Mouse (Mus musculus): ENCODE results near the gene 1700022I11Rik. TPM values are rescaled to one million over a fixed set of nuclear protein-coding genes. Genes with fewer than 3 reads are reported as not detected.
"Not testable (repeated sequence)": the region's sequence is repeated elsewhere in the genome, so short reads cannot be mapped to it uniquely, and the experiment has no call there.

1700022I11Rik gene
- total and polyA plus RNA-seq, 2 experiments from 2014 or later, result 0.41 TPM; not detected in 1

DNA sequence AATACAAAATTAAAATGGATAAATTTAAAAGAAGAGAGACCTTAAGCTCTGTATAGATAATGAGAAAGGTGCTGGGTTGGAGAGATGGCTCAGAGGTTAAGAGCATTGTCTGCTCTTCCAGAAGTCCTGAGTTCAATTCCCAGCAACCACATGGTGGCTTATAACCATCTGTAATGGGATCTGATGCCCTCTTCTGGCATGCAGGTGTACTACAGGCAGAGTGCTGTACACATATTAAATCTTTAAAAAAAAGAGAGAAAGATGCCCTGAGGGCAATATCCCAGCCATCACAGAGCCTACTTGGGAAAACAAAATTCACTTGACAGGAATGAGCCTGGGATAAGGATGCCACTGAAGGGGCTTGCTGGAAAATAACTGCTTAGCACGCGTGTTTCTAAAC is 5.9 kb upstream of the 1700022I11Rik start:
- Histone ChIP-seq H3K9ac (replicated peaks; ENCODE audit: low read depth, low read length) (no peak overlapping the region), H3K9me3 (replicated peaks; ENCODE audit: control insufficient read depth, low read length) (no peaks in the 10 kb centered on the region), H3K4me2 (ENCODE audit: low read depth, low read length) (no peak overlapping the region), H3K36me3 (replicated peaks; ENCODE audit: control insufficient read depth, insufficient read depth, low read length) (no peaks in the 10 kb centered on the region), H3K4me3 (ENCODE audit: low read depth, low read length) (no peak overlapping the region), H3K27ac (ENCODE audit: low read depth) (no peak overlapping the region), H3K27me3 (ENCODE audit: control insufficient read depth, insufficient read depth, low read length) (no peaks in the 10 kb centered on the region), H3K4me1 (ENCODE audit: control insufficient read depth, insufficient read depth) (peaks cover 11% of the 10 kb centered on the region; the same call in 1 of the 2 replicates)
- TF ChIP-seq EP300 (IDR thresholded peaks at IDR 0.05; ENCODE audit: low read depth) (no peak), CTCF (IDR thresholded peaks at IDR 0.05; ENCODE audit: low read depth) (peak; percentile 12; the same call in 1 of the 2 replicates)
- WGBS, result 43% methylated on average over 2 of the region's 2 CpGs
- DNase-seq (ENCODE audit: low spot score) (no peak), ATAC-seq (ENCODE audit: insufficient read depth, low read depth) (no peak)

DNA sequence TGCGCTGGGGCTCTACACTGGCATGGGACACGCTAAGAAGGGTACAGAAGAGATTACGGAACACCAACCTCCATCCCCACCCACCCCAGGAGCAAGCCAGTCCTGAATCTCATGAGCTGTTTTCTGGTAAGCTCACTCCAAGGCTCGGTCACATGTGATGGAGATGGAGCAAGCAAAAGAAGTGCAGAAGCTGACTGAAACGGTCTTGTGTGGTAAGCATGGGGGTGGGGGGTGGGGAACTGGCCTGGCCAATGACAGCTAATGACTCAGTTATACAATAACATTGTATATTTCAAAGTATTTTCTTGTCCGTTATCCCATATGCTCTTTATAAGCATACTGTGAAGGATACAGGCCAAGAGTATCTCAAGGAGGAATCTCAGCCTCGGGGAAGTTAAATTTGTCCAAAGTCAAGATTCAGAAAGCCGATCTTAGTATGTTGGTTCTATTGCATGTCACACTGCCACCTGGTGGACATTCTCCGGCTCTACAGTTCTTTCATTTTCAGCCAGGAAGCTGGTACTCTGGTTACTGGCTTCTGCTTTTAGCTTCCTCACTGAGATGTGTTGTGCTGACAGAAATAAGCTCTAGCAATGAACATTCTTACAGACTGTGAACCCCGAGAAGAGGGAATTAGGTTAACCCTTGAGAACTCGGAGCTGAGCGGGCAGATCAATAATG is 4.2 kb upstream of the 1700022I11Rik start:
- DNase-seq (ENCODE audit: low spot score), result peak; percentile 63
- ATAC-seq (ENCODE audit: insufficient read depth, low read depth), result peak; percentile 49; the same call in 1 of the 2 replicates
- H3K27ac ChIP-seq (ENCODE audit: low read depth), result no peak overlapping the region
- H3K4me2 ChIP-seq (ENCODE audit: low read depth, low read length), result peak overlapping the region; percentile 46
- H3K4me3 ChIP-seq (ENCODE audit: low read depth, low read length), result no peak overlapping the region
- no peaks in the 10 kb centered on the region for H3K9me3 ChIP-seq (replicated peaks; ENCODE audit: control insufficient read depth, low read length)
- H3K4me1 ChIP-seq (ENCODE audit: control insufficient read depth, insufficient read depth), result 0 out of 2 replicates have a peak, but pooled peaks cover 3% of the 10 kb centered on the region
- no peak overlapping the region for H3K9ac ChIP-seq (replicated peaks; ENCODE audit: low read depth, low read length)
- H3K27me3 ChIP-seq (ENCODE audit: control insufficient read depth, insufficient read depth, low read length), result no peaks in the 10 kb centered on the region
- peak; percentile 79 for TF ChIP-seq CTCF (IDR thresholded peaks at IDR 0.05; ENCODE audit: low read depth)
- TF ChIP-seq EP300 (IDR thresholded peaks at IDR 0.05; ENCODE audit: low read depth), result no peak
- H3K36me3 ChIP-seq (replicated peaks; ENCODE audit: control insufficient read depth, insufficient read depth, low read length), result no peaks in the 10 kb centered on the region
- WGBS, result 12% methylated on average over 12 of the region's 12 CpGs

DNA sequence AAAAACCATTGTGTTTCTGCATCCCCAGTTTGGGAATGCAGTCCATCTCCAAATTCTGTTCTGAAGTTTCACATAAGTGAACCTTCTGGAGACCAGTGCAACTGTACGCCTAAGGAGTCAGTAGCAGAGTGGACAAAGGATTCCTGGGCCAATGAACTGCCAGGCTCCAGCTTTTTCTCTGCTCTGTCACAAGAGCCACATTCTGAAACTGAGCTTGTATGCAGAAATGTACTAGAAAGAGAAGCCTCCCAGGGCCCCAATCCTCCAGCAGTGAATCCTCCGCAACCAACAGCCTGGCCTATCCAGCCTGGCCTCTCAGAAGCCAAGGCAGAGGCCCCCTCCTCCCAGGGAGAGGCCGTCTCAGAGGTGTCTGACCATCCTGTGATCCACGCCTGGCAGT is 3.5 kb downstream of the 1700022I11Rik start:
- DNase-seq (ENCODE audit: low spot score), result no peak
- Histone ChIP-seq H3K4me1 (ENCODE audit: control insufficient read depth, insufficient read depth) (peaks cover 6% of the 10 kb centered on the region; the same call in 1 of the 2 replicates), H3K27ac (ENCODE audit: low read depth) (no peak overlapping the region), H3K27me3 (ENCODE audit: control insufficient read depth, insufficient read depth, low read length) (no peaks in the 10 kb centered on the region), H3K9me3 (replicated peaks; ENCODE audit: control insufficient read depth, low read length) (no peaks in the 10 kb centered on the region), H3K9ac (replicated peaks; ENCODE audit: low read depth, low read length) (no peak overlapping the region), H3K36me3 (replicated peaks; ENCODE audit: control insufficient read depth, insufficient read depth, low read length) (0 out of 2 replicates have a peak, but pooled peaks cover 4% of the 10 kb centered on the region), H3K4me2 (ENCODE audit: low read depth, low read length) (no peak overlapping the region), H3K4me3 (ENCODE audit: low read depth, low read length) (no peak overlapping the region)
- TF ChIP-seq CTCF (IDR thresholded peaks at IDR 0.05; ENCODE audit: low read depth) (no peak), EP300 (IDR thresholded peaks at IDR 0.05; ENCODE audit: low read depth) (no peak)
- WGBS, result 71% methylated on average over 4 of the region's 4 CpGs
- no peak for ATAC-seq (ENCODE audit: insufficient read depth, low read depth)

DNA sequence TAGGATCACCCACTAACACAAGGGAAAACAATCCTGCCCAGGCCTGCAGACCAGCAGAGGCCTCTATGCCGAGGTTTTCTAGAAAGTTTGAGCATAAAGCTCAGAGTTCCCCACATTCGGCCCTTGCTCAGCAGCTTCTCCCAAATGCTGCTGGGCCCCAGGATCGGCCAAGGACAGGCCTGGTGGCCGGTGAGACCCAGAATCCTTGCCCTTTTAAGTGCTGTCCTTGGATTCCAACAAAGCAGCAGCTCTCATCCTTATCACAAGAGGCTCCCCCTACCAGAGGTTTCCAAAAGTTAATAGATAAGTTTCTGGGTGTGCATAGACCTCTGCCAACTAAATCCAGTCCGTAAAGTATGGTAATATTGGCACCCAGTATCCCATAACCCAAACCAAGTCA is 4.5 kb downstream of the 1700022I11Rik start:
- H3K4me1 ChIP-seq (ENCODE audit: control insufficient read depth, insufficient read depth), result peaks cover 6% of the 10 kb centered on the region; the same call in 1 of the 2 replicates
- H3K27ac ChIP-seq (ENCODE audit: low read depth), result no peak overlapping the region
- H3K36me3 ChIP-seq (replicated peaks; ENCODE audit: control insufficient read depth, insufficient read depth, low read length), result peaks cover 13% of the 10 kb centered on the region; the same call in 1 of the 2 replicates
- no peak overlapping the region for H3K4me2 ChIP-seq (ENCODE audit: low read depth, low read length)
- no peaks in the 10 kb centered on the region for H3K9me3 ChIP-seq (replicated peaks; ENCODE audit: control insufficient read depth, low read length)
- H3K4me3 ChIP-seq (ENCODE audit: low read depth, low read length), result no peak overlapping the region
- H3K9ac ChIP-seq (replicated peaks; ENCODE audit: low read depth, low read length), result no peak overlapping the region
- DNase-seq (ENCODE audit: low spot score) (no peak), ATAC-seq (ENCODE audit: insufficient read depth, low read depth) (no peak)
- TF ChIP-seq EP300 (IDR thresholded peaks at IDR 0.05; ENCODE audit: low read depth) (no peak), CTCF (IDR thresholded peaks at IDR 0.05; ENCODE audit: low read depth) (no peak)
- 36% methylated on average over 5 of the region's 5 CpGs for WGBS
- no peaks in the 10 kb centered on the region for H3K27me3 ChIP-seq (ENCODE audit: control insufficient read depth, insufficient read depth, low read length)

DNA sequence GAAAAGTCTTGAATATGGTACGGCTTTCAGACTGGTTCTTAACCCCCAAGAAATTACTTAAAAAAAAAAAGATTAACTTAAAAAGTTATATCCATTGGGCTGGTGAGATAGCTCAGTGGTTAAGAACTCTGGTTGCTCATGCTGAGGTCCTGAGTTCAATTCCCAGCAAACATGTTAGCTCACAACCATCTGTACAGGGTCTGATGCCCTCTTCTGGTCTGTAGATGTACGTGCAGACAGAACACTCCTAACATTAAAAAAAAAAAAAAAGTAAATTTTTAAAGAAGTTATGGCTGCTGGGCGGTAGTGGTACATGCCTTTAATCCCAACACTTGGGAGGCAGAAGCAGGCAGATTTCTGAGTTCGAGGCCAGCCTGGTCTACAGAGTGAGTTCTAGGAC is 8.7 kb downstream of the 1700022I11Rik start:
- Histone ChIP-seq H3K9ac (replicated peaks; ENCODE audit: low read depth, low read length) (no peak overlapping the region), H3K4me1 (ENCODE audit: control insufficient read depth, insufficient read depth) (peaks cover 6% of the 10 kb centered on the region; the same call in 1 of the 2 replicates), H3K27me3 (ENCODE audit: control insufficient read depth, insufficient read depth, low read length) (no peaks in the 10 kb centered on the region), H3K27ac (ENCODE audit: low read depth) (no peak overlapping the region), H3K36me3 (replicated peaks; ENCODE audit: control insufficient read depth, insufficient read depth, low read length) (peaks cover 50% of the 10 kb centered on the region), H3K9me3 (replicated peaks; ENCODE audit: control insufficient read depth, low read length) (no peaks in the 10 kb centered on the region), H3K4me3 (ENCODE audit: low read depth, low read length) (no peak overlapping the region), H3K4me2 (ENCODE audit: low read depth, low read length) (no peak overlapping the region)
- no peak for DNase-seq (ENCODE audit: low spot score)
- no peak; the same call in 1 of the 2 replicates for TF ChIP-seq CTCF (IDR thresholded peaks at IDR 0.05; ENCODE audit: low read depth)
- no peak for ATAC-seq (ENCODE audit: insufficient read depth, low read depth)
- WGBS, result 88% methylated on average over 4 of the region's 4 CpGs

DNA sequence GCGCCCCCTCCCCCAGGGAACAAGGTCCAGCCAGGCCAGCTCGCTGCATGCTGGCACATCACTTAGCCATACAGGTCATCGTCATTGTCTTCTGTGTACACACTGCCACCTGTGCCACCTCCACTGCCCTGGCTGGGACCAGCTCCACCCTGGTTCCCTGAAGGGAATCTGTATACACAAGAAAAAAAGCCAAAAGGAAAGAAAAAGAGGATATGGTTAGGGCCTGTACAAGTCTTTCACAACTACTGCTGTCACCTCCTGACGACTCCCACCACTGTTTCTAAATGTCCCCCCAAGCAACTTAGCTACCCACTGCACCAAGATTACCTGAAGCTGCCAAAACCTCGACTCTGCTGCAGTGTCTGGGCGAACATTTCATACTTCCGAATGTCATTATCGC is 11.1 kb downstream of the 1700022I11Rik start:
- not testable (repeated sequence) for H3K4me2 ChIP-seq (ENCODE audit: low read depth, low read length); H3K9me3 ChIP-seq (replicated peaks; ENCODE audit: control insufficient read depth, low read length); H3K27ac ChIP-seq (ENCODE audit: low read depth); DNase-seq (ENCODE audit: low spot score); ATAC-seq (ENCODE audit: insufficient read depth, low read depth); H3K9ac ChIP-seq (replicated peaks; ENCODE audit: low read depth, low read length); H3K4me1 ChIP-seq (ENCODE audit: control insufficient read depth, insufficient read depth); H3K27me3 ChIP-seq (ENCODE audit: control insufficient read depth, insufficient read depth, low read length); H3K4me3 ChIP-seq (ENCODE audit: low read depth, low read length)
- H3K36me3 ChIP-seq (replicated peaks; ENCODE audit: control insufficient read depth, insufficient read depth, low read length), result peaks cover 74% of the 10 kb centered on the region
- WGBS, result 97% methylated on average over 6 of the region's 8 CpGs

Data from heart, postnatal 0 days (tissue).